Mouse (Mus musculus): ENCODE measurements around the gene Exosc5. TPM values are rescaled to one million over a fixed set of nuclear protein-coding genes. Genes with fewer than 3 reads are reported as not detected.

The Exosc5 gene
- polyA plus RNA-seq (2012; rRNA removed): 31.7 and 64.7 TPM in 2 replicates

DNA sequence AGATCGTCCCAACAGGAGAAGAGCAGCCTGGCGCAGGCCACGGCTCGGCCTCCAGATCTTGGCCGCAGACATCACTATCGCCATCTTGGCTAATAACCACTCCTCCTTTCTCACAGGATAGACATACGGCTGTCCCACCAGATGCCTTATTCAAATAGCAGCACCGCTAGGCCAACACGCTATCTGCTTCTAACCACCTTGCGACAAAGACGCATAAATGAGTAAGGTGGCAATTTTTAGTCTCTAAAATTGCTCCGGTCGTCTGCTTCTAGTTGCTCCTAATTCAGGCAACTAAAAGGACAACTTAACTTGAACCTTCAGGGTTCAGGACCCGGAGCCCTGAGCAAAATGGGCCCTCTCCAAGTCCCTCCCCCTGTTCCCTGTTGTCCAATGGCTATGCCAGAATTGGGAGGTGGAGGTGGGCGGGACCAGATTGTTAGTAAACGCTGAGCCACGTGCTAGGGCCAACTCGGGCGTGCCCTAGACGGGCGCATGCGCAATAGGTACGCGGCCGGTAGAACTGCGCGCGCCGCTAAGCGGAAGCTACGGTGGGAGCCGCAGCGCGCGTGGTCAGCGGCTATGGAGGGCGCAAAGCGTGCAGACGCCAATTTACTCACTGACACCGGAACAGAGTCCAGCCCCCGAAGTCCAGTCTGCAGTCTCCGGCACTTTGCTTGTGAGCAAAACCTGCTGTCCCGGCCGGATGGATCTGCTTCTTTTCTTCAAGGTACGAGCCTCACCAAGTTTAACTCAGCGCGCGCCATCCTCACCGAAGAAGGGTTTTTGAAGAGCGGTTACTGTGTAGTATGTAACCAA is at the start of gene Exosc5, which contains the start of gene Bckdha:
TSS of gene Exosc5 (plus strand) at position 508 of the 816 bp plus-strand sequence.
TSS of gene Bckdha (minus strand) at position 325 of the 816 bp plus-strand sequence.
- no peaks in the 10 kb centered on the region for H3K27me3 ChIP-seq (ENCODE audit: control insufficient read depth, insufficient read depth, low read length)
- H3K36me3 ChIP-seq (ENCODE audit: control insufficient read depth, insufficient read depth, low read length): peaks cover 3% of the 10 kb centered on the region
- under 1% methylated on average over 49 of the region's 50 CpGs for WGBS
- H3K27ac ChIP-seq (ENCODE audit: insufficient read depth, low read depth, low read length): peak within 1 kb of the TSS; percentile 79
- peak within 1 kb of the TSS; percentile 84 for H3K4me3 ChIP-seq (ENCODE audit: low read depth, low read length)
- TF ChIP-seq POLR2A (IDR thresholded peaks at IDR 0.05; ENCODE audit: low read depth, low read length) (peak; percentile 31; the same call in 1 of the 2 replicates), CTCF (IDR thresholded peaks at IDR 0.05; ENCODE audit: extremely low read depth, insufficient read length, insufficient replicate concordance, low read depth, low read length) (no peak)
- peaks cover 7% of the 10 kb centered on the region; the same call in 1 of the 2 replicates for H3K4me1 ChIP-seq (ENCODE audit: control insufficient read depth, insufficient read depth, insufficient read length, low read length)

DNA sequence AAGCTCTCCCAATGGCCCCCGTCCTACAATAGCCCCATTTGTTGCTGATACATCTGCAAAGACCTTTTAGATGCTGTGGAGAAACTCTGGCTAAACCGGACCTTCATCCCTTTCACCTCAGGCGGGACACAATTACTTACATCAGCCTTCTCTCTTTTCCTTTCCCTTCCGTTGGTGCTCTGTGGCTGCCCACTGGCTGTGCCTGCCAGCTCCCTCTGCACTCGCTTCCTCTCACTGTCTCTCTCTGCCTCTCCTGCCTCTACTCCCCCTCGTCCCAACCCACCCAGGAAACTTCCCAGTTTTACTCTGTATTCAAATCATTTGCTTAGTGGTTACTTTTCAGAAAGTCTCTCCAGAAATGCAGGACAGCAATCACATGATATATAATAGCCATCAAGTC is 48.9 kb upstream of the Exosc5 start:
- no peak overlapping the region for H3K4me3 ChIP-seq (ENCODE audit: low read depth, low read length)
- no peaks in the 10 kb centered on the region for H3K27me3 ChIP-seq (ENCODE audit: control insufficient read depth, insufficient read depth, low read length)
- no peak overlapping the region for H3K27ac ChIP-seq (ENCODE audit: insufficient read depth, low read depth, low read length)
- no peaks in the 10 kb centered on the region for H3K36me3 ChIP-seq (ENCODE audit: control insufficient read depth, insufficient read depth, low read length)
- TF ChIP-seq CTCF (IDR thresholded peaks at IDR 0.05; ENCODE audit: extremely low read depth, insufficient read length, insufficient replicate concordance, low read depth, low read length) (no peak), POLR2A (IDR thresholded peaks at IDR 0.05; ENCODE audit: low read depth, low read length) (no peak)
- peaks cover 15% of the 10 kb centered on the region; the same call in 1 of the 2 replicates for H3K4me1 ChIP-seq (ENCODE audit: control insufficient read depth, insufficient read depth, insufficient read length, low read length)
- WGBS: 36% methylated on average over 6 of the region's 6 CpGs

DNA sequence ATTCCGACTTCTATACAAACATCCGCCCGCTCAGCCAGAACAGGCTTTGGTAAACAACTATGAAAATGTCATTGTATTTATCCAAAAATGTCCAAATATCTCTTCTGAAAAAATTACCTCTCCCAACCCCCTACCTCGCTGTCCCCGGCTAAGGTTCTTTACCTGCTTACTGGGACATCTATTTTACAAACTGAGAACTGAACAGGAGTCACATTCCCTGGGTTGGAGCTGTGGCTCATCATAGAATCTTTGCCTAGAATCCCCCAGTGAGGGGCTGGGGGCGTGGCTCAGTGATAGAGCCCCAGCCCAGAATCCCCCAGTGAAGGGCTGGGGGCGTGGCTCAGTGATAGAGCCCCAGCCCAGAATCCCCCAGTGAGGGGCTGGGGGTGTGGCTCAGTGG is 47.5 kb upstream of the Exosc5 start:
- H3K36me3 ChIP-seq (ENCODE audit: control insufficient read depth, insufficient read depth, low read length): no peaks in the 10 kb centered on the region
- TF ChIP-seq POLR2A (IDR thresholded peaks at IDR 0.05; ENCODE audit: low read depth, low read length): no peak
- no peak for TF ChIP-seq CTCF (IDR thresholded peaks at IDR 0.05; ENCODE audit: extremely low read depth, insufficient read length, insufficient replicate concordance, low read depth, low read length)
- WGBS: 41% methylated on average over 7 of the region's 7 CpGs
- H3K4me3 ChIP-seq (ENCODE audit: low read depth, low read length): no peak overlapping the region
- H3K4me1 ChIP-seq (ENCODE audit: control insufficient read depth, insufficient read depth, insufficient read length, low read length): peaks cover 21% of the 10 kb centered on the region
- no peak overlapping the region for H3K27ac ChIP-seq (ENCODE audit: insufficient read depth, low read depth, low read length)
- no peaks in the 10 kb centered on the region for H3K27me3 ChIP-seq (ENCODE audit: control insufficient read depth, insufficient read depth, low read length)

DNA sequence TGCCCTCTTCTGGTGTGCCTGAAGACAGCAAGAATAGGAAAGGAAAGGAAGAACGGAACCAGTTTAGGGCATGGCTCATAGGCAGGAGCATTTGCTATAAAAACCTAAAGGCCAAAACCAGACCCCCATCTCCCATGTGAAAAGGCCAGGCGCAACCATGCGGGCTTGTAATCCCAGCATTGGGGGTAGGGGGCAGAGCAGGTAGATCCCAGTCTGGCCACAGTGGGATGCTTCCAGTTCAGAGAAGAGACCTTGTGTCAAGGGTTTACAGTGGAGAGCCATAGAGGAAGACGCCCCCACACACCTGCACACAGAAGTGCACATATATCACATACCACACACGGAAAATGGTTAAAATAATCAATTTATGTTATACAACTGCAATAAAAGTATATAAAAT is 44.9 kb upstream of the Exosc5 start:
- Histone ChIP-seq H3K27me3 (ENCODE audit: control insufficient read depth, insufficient read depth, low read length) (no peaks in the 10 kb centered on the region), H3K4me3 (ENCODE audit: low read depth, low read length) (peak overlapping the region; percentile 51), H3K36me3 (ENCODE audit: control insufficient read depth, insufficient read depth, low read length) (no peaks in the 10 kb centered on the region), H3K4me1 (ENCODE audit: control insufficient read depth, insufficient read depth, insufficient read length, low read length) (peaks cover 29% of the 10 kb centered on the region), H3K27ac (ENCODE audit: insufficient read depth, low read depth, low read length) (no peak overlapping the region)
- TF ChIP-seq CTCF (IDR thresholded peaks at IDR 0.05; ENCODE audit: extremely low read depth, insufficient read length, insufficient replicate concordance, low read depth, low read length) (no peak), POLR2A (IDR thresholded peaks at IDR 0.05; ENCODE audit: low read depth, low read length) (no peak)
- WGBS: 88% methylated on average over 5 of the region's 5 CpGs

GRCm38 (mm10) chr7:25614831-25615705 is 43.9 kb upstream of the Exosc5 start:
- Histone ChIP-seq H3K27me3 (ENCODE audit: control insufficient read depth, insufficient read depth, low read length) (no peaks in the 10 kb centered on the region), H3K36me3 (ENCODE audit: control insufficient read depth, insufficient read depth, low read length) (no peaks in the 10 kb centered on the region), H3K4me3 (ENCODE audit: low read depth, low read length) (peak overlapping the region; percentile 69), H3K27ac (ENCODE audit: insufficient read depth, low read depth, low read length) (peak overlapping the region; percentile 98), H3K4me1 (ENCODE audit: control insufficient read depth, insufficient read depth, insufficient read length, low read length) (peaks cover 27% of the 10 kb centered on the region)
- TF ChIP-seq CTCF (IDR thresholded peaks at IDR 0.05; ENCODE audit: extremely low read depth, insufficient read length, insufficient replicate concordance, low read depth, low read length) (no peak), POLR2A (IDR thresholded peaks at IDR 0.05; ENCODE audit: low read depth, low read length) (peak; percentile 28; the same call in 1 of the 2 replicates)
- WGBS: 50% methylated on average over 21 of the region's 21 CpGs

DNA sequence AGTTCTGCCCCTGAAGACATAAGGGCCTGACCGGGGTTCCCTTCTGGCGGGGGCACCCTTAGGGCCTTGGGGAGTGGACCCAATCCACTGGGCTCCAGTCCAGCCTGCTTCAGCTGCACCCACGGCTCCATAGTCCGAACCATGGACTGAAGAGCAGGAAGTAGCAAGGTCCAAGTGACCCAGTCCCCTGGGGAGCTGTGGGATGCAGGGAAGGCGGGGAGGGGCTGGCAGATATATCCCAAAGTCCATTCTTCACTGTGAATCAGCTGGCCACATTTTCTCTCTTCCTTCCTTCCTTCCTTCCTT is 43.3 kb upstream of the Exosc5 start, which contains the start of gene Erich4:
TSS of gene Erich4 (minus strand) at position 187 of the 306 bp plus-strand sequence.
- H3K4me1 ChIP-seq (ENCODE audit: control insufficient read depth, insufficient read depth, insufficient read length, low read length): peaks cover 25% of the 10 kb centered on the region
- WGBS: 23% methylated on average over 5 of the region's 5 CpGs
- TF ChIP-seq CTCF (IDR thresholded peaks at IDR 0.05; ENCODE audit: extremely low read depth, insufficient read length, insufficient replicate concordance, low read depth, low read length) (no peak), POLR2A (IDR thresholded peaks at IDR 0.05; ENCODE audit: low read depth, low read length) (peak; percentile 64; the same call in 1 of the 2 replicates)
- H3K27me3 ChIP-seq (ENCODE audit: control insufficient read depth, insufficient read depth, low read length): no peaks in the 10 kb centered on the region
- H3K27ac ChIP-seq (ENCODE audit: insufficient read depth, low read depth, low read length): peak within 1 kb of the TSS; percentile 98
- no peaks in the 10 kb centered on the region for H3K36me3 ChIP-seq (ENCODE audit: control insufficient read depth, insufficient read depth, low read length)
- H3K4me3 ChIP-seq (ENCODE audit: low read depth, low read length): peak within 1 kb of the TSS; percentile 69
